Mouse (Mus musculus) myocyte (in vitro differentiated cells): ENCODE data around the gene Hpn. TPM values are rescaled to one million over a fixed set of nuclear protein-coding genes. Genes with fewer than 3 reads are reported as not detected.
A peak's percentile ranks its signal among the peaks of the same experiment; 100 is the strongest.

Source experiments
- H3K27me3 ChIP-seq: one replicate; pipeline ENCODE4 v1.6.1; 2011; ENCODE audit not compliant: control insufficient read depth, insufficient read depth, insufficient read length
- H3K36me3 ChIP-seq: one replicate; pipeline ENCODE4 v1.6.1; 2011; ENCODE audit not compliant: control insufficient read depth, insufficient read depth
- H3K4me2 ChIP-seq: one replicate; pipeline ENCODE4 v1.6.1; 2011; ENCODE audit warnings: low read depth, control low read depth
- H3K4me3 ChIP-seq: one replicate; pipeline ENCODE4 v1.5.1; 2011; ENCODE audit warnings: mild to moderate bottlenecking, control low read depth, moderate library complexity
- H3K79me2 ChIP-seq: one replicate; pipeline ENCODE4 v1.6.1; 2011; ENCODE audit not compliant: control insufficient read depth, insufficient read depth
- H3ac ChIP-seq: one replicate; pipeline ENCODE4 v1.6.1; 2011; ENCODE audit not compliant: control insufficient read depth, insufficient read length
- CEBPB ChIP-seq: IDR thresholded peaks from 2 replicates; pipeline ENCODE4 v1.6.1; 2011; ENCODE audit warnings: mild to moderate bottlenecking, moderate library complexity; ENCODE audit not compliant: poor library complexity, insufficient read depth, severe bottlenecking
- E2F4 ChIP-seq: IDR thresholded peaks from one replicate; pipeline ENCODE4 v1.6.1; 2011; ENCODE audit warnings: mild to moderate bottlenecking, control low read depth, moderate library complexity; ENCODE audit not compliant: insufficient read depth
- MAX ChIP-seq: IDR thresholded peaks from one replicate; pipeline ENCODE4 v1.6.1; 2011; ENCODE audit warnings: low read depth, mild to moderate bottlenecking, control low read depth
- MYOD1 ChIP-seq, 3 experiments: IDR thresholded peaks; one replicate each; pipeline ENCODE4 v1.6.1; 2011; ENCODE audit warnings: control low read depth in 2 of 3, low read depth in 2 of 3, mild to moderate bottlenecking in 2 of 3, moderate library complexity in 1 of 3; ENCODE audit not compliant: insufficient read length in 2 of 3, control insufficient read depth in 1 of 3
- MYOG ChIP-seq, 3 experiments: IDR thresholded peaks; one replicate each; pipeline ENCODE4 v1.6.1; 2011; ENCODE audit warnings: control low read depth in 2 of 3, low read depth in 2 of 3, mild to moderate bottlenecking in 2 of 3; ENCODE audit not compliant: insufficient read length in 2 of 3, control insufficient read depth in 1 of 3, insufficient read depth in 1 of 3
- POLR2A ChIP-seq: IDR thresholded peaks from one replicate; pipeline ENCODE4 v1.6.1; 2011; ENCODE audit warnings: low read depth, mild to moderate bottlenecking, control low read depth, moderate library complexity; ENCODE audit not compliant: insufficient read length
- POLR2AphosphoS2 ChIP-seq: IDR thresholded peaks from one replicate; pipeline ENCODE4 v1.6.1; 2011; ENCODE audit warnings: low read depth, control low read depth; ENCODE audit not compliant: insufficient read length
- REST ChIP-seq: IDR thresholded peaks from one replicate; pipeline ENCODE4 v1.6.1; 2011; ENCODE audit warnings: mild to moderate bottlenecking, control low read depth, moderate library complexity; ENCODE audit not compliant: insufficient read depth, insufficient read length
- SRF ChIP-seq: IDR thresholded peaks from one replicate; pipeline ENCODE4 v1.6.1; 2011; ENCODE audit warnings: low read depth; ENCODE audit not compliant: control insufficient read depth, insufficient read length
- TCF12 ChIP-seq: IDR thresholded peaks from one replicate; pipeline ENCODE4 v1.6.1; 2011; ENCODE audit warnings: mild to moderate bottlenecking, control low read depth; ENCODE audit not compliant: poor library complexity, insufficient read depth, severe bottlenecking
- TCF3 ChIP-seq: IDR thresholded peaks from one replicate; pipeline ENCODE4 v1.6.1; 2011; ENCODE audit warnings: low read depth, control low read depth; ENCODE audit not compliant: insufficient read length
- USF1 ChIP-seq: IDR thresholded peaks from one replicate; pipeline ENCODE4 v1.6.1; 2011; ENCODE audit warnings: low read depth, mild to moderate bottlenecking, control low read depth, moderate library complexity
- polyA plus RNA-seq: library from polyadenylated mRNA; unstranded; fragments of >200 nt; fragmentation: generic; extraction: Trizol; gene quantifications from one replicate; pipeline ENCODE4 v1.2.1, GENCODE M21; 2012; ENCODE audit warnings: missing spikeins

Hpn gene
- polyA plus RNA-seq, 1 experiment, result not detected

- no peak within 1 kb of the TSS for H3ac ChIP-seq
- H3K36me3 ChIP-seq, result no peaks in the 10 kb centered on the region
- H3K4me3 ChIP-seq, result no peak within 1 kb of the TSS
- H3K4me2 ChIP-seq, result no peak within 1 kb of the TSS
- no peaks in the 10 kb centered on the region for H3K27me3 ChIP-seq
- H3K79me2 ChIP-seq, result no peaks in the 10 kb centered on the region
- peak in 1 of 3 experiments; percentile 44 for TF ChIP-seq MYOD1 (IDR thresholded peaks at IDR 0.05; ENCODE audit: control insufficient read depth in 1 of 3, insufficient read length in 2 of 3, low read depth in 2 of 3)
- no peak for TF ChIP-seq SRF
- TF ChIP-seq TCF12, result no peak
- no peak for TF ChIP-seq POLR2A
- TF ChIP-seq POLR2AphosphoS2, result no peak
- TF ChIP-seq CEBPB, result no peak
Measured at GRCm38 (mm10) chr7:31059108-31059507, 56.0 kb downstream of the Hpn start, which contains the start of gene Lgi4. Gene Lgi4 (plus strand): TSS chr7:31059342.

- H3K4me3 ChIP-seq, result no peak overlapping the region
- no peaks in the 10 kb centered on the region for H3K36me3 ChIP-seq
- H3K4me2 ChIP-seq, result no peak overlapping the region
- no peak overlapping the region for H3ac ChIP-seq
- TF ChIP-seq USF1 (no peak), E2F4 (no peak), POLR2AphosphoS2 (no peak), TCF12 (no peak), POLR2A (no peak), REST (no peak), SRF (no peak), MAX (no peak), TCF3 (no peak)
- no peaks in the 10 kb centered on the region for H3K79me2 ChIP-seq
- no peaks in the 10 kb centered on the region for H3K27me3 ChIP-seq
Measured at GRCm38 (mm10) chr7:31058211-31058610, 56.9 kb downstream of the Hpn start.

GRCm38 (mm10) chr7:31057730-31058129 lies 57.4 kb downstream of the Hpn start:
- Histone ChIP-seq H3K79me2 (no peaks in the 10 kb centered on the region), H3K4me2 (no peak overlapping the region), H3K36me3 (no peaks in the 10 kb centered on the region), H3ac (no peak overlapping the region), H3K27me3 (no peaks in the 10 kb centered on the region), H3K4me3 (no peak overlapping the region)
- TF ChIP-seq TCF12 (no peak), POLR2A (no peak), MYOG (IDR thresholded peaks at IDR 0.05; ENCODE audit: control insufficient read depth in 1 of 3, insufficient read depth in 1 of 3, insufficient read length in 2 of 3, low read depth in 2 of 3) (no peak), REST (no peak), USF1 (no peak), E2F4 (no peak), POLR2AphosphoS2 (no peak), CEBPB (no peak), MAX (no peak), TCF3 (no peak), SRF (no peak), MYOD1 (IDR thresholded peaks at IDR 0.05; ENCODE audit: control insufficient read depth in 1 of 3, insufficient read length in 2 of 3, low read depth in 2 of 3) (no peak)

GRCm38 (mm10) chr7:31057071-31057470 lies 58.0 kb downstream of the Hpn start, which contains the start of gene Fxyd1:
Gene Fxyd1 (minus strand): TSS chr7:31057199.
- TF ChIP-seq POLR2AphosphoS2 (no peak), TCF3 (no peak), TCF12 (no peak), E2F4 (no peak), POLR2A (no peak), CEBPB (no peak), MAX (no peak), SRF (no peak), MYOG (IDR thresholded peaks at IDR 0.05; ENCODE audit: control insufficient read depth in 1 of 3, insufficient read depth in 1 of 3, insufficient read length in 2 of 3, low read depth in 2 of 3) (no peak), USF1 (no peak), MYOD1 (IDR thresholded peaks at IDR 0.05; ENCODE audit: control insufficient read depth in 1 of 3, insufficient read length in 2 of 3, low read depth in 2 of 3) (no peak), REST (no peak)
- Histone ChIP-seq H3K27me3 (no peaks in the 10 kb centered on the region), H3K79me2 (no peaks in the 10 kb centered on the region), H3K4me3 (no peak within 1 kb of the TSS), H3K36me3 (no peaks in the 10 kb centered on the region), H3K4me2 (no peak within 1 kb of the TSS), H3ac (no peak within 1 kb of the TSS)

- TF ChIP-seq CEBPB (no peak), POLR2A (no peak), MAX (no peak), USF1 (no peak), MYOD1 (IDR thresholded peaks at IDR 0.05; ENCODE audit: control insufficient read depth in 1 of 3, insufficient read length in 2 of 3, low read depth in 2 of 3) (no peak), TCF12 (no peak), REST (no peak), SRF (no peak), E2F4 (no peak), TCF3 (no peak), POLR2AphosphoS2 (no peak), MYOG (IDR thresholded peaks at IDR 0.05; ENCODE audit: control insufficient read depth in 1 of 3, insufficient read depth in 1 of 3, insufficient read length in 2 of 3, low read depth in 2 of 3) (no peak)
- no peaks in the 10 kb centered on the region for H3K79me2 ChIP-seq
- no peaks in the 10 kb centered on the region for H3K36me3 ChIP-seq
- H3K27me3 ChIP-seq, result peaks cover 3% of the 10 kb centered on the region
- no peak overlapping the region for H3K4me2 ChIP-seq
- no peak overlapping the region for H3K4me3 ChIP-seq
- H3ac ChIP-seq, result no peak overlapping the region
Measured at GRCm38 (mm10) chr7:31056448-31056847, 58.6 kb downstream of the Hpn start.
